Mouse (Mus musculus) liver, postnatal 0 days (tissue): ENCODE measurements around the gene Nhp2.

Experiments used
- CTCF ChIP-seq: sonication (generic); IDR thresholded peaks from 2 replicates; pipeline ENCODE4 v1.5.1; 2016; ENCODE audit warnings: antibody characterized with exemption, low read depth
- EP300 ChIP-seq: IDR thresholded peaks from 2 replicates; pipeline ENCODE4 v1.6.1; 2016; ENCODE audit warnings: antibody characterized with exemption, low read depth, mild to moderate bottlenecking

GRCm38 (mm10) chr11:51591168-51591567, 28.4 kb upstream of the Nhp2 start:
- TF ChIP-seq CTCF (no peak), EP300 (no peak)
